Mouse (Mus musculus) myocyte (in vitro differentiated cells): ENCODE results near the gene Hmgb4. TPM values are rescaled to one million over a fixed set of nuclear protein-coding genes. Genes with fewer than 3 reads are reported as not detected.

Experiments used
- H3K27me3 ChIP-seq: one replicate; pipeline ENCODE4 v1.6.1; 2011; ENCODE audit not compliant: control insufficient read depth, insufficient read depth, insufficient read length
- H3K36me3 ChIP-seq: one replicate; pipeline ENCODE4 v1.6.1; 2011; ENCODE audit not compliant: control insufficient read depth, insufficient read depth
- H3K4me2 ChIP-seq: one replicate; pipeline ENCODE4 v1.6.1; 2011; ENCODE audit warnings: low read depth, control low read depth
- H3K4me3 ChIP-seq: one replicate; pipeline ENCODE4 v1.5.1; 2011; ENCODE audit warnings: mild to moderate bottlenecking, control low read depth, moderate library complexity
- H3K79me2 ChIP-seq: one replicate; pipeline ENCODE4 v1.6.1; 2011; ENCODE audit not compliant: control insufficient read depth, insufficient read depth
- H3ac ChIP-seq: one replicate; pipeline ENCODE4 v1.6.1; 2011; ENCODE audit not compliant: control insufficient read depth, insufficient read length
- CEBPB ChIP-seq: IDR thresholded peaks from 2 replicates; pipeline ENCODE4 v1.6.1; 2011; ENCODE audit warnings: mild to moderate bottlenecking, moderate library complexity; ENCODE audit not compliant: poor library complexity, insufficient read depth, severe bottlenecking
- E2F4 ChIP-seq: IDR thresholded peaks from one replicate; pipeline ENCODE4 v1.6.1; 2011; ENCODE audit warnings: mild to moderate bottlenecking, control low read depth, moderate library complexity; ENCODE audit not compliant: insufficient read depth
- MAX ChIP-seq: IDR thresholded peaks from one replicate; pipeline ENCODE4 v1.6.1; 2011; ENCODE audit warnings: low read depth, mild to moderate bottlenecking, control low read depth
- MYOD1 ChIP-seq, 3 experiments: IDR thresholded peaks; one replicate each; pipeline ENCODE4 v1.6.1; 2011; ENCODE audit warnings: control low read depth in 2 of 3, low read depth in 2 of 3, mild to moderate bottlenecking in 2 of 3, moderate library complexity in 1 of 3; ENCODE audit not compliant: insufficient read length in 2 of 3, control insufficient read depth in 1 of 3
- MYOG ChIP-seq, 3 experiments: IDR thresholded peaks; one replicate each; pipeline ENCODE4 v1.6.1; 2011; ENCODE audit warnings: control low read depth in 2 of 3, low read depth in 2 of 3, mild to moderate bottlenecking in 2 of 3; ENCODE audit not compliant: insufficient read length in 2 of 3, control insufficient read depth in 1 of 3, insufficient read depth in 1 of 3
- POLR2A ChIP-seq: IDR thresholded peaks from one replicate; pipeline ENCODE4 v1.6.1; 2011; ENCODE audit warnings: low read depth, mild to moderate bottlenecking, control low read depth, moderate library complexity; ENCODE audit not compliant: insufficient read length
- POLR2AphosphoS2 ChIP-seq: IDR thresholded peaks from one replicate; pipeline ENCODE4 v1.6.1; 2011; ENCODE audit warnings: low read depth, control low read depth; ENCODE audit not compliant: insufficient read length
- REST ChIP-seq: IDR thresholded peaks from one replicate; pipeline ENCODE4 v1.6.1; 2011; ENCODE audit warnings: mild to moderate bottlenecking, control low read depth, moderate library complexity; ENCODE audit not compliant: insufficient read depth, insufficient read length
- SRF ChIP-seq: IDR thresholded peaks from one replicate; pipeline ENCODE4 v1.6.1; 2011; ENCODE audit warnings: low read depth; ENCODE audit not compliant: control insufficient read depth, insufficient read length
- TCF12 ChIP-seq: IDR thresholded peaks from one replicate; pipeline ENCODE4 v1.6.1; 2011; ENCODE audit warnings: mild to moderate bottlenecking, control low read depth; ENCODE audit not compliant: poor library complexity, insufficient read depth, severe bottlenecking
- TCF3 ChIP-seq: IDR thresholded peaks from one replicate; pipeline ENCODE4 v1.6.1; 2011; ENCODE audit warnings: low read depth, control low read depth; ENCODE audit not compliant: insufficient read length
- USF1 ChIP-seq: IDR thresholded peaks from one replicate; pipeline ENCODE4 v1.6.1; 2011; ENCODE audit warnings: low read depth, mild to moderate bottlenecking, control low read depth, moderate library complexity
- polyA plus RNA-seq: library from polyadenylated mRNA; unstranded; fragments of >200 nt; fragmentation: generic; extraction: Trizol; gene quantifications from one replicate; pipeline ENCODE4 v1.2.1, GENCODE M21; 2012; ENCODE audit warnings: missing spikeins

Gene Hmgb4
- polyA plus RNA-seq, 1 experiment: not detected

DNA sequence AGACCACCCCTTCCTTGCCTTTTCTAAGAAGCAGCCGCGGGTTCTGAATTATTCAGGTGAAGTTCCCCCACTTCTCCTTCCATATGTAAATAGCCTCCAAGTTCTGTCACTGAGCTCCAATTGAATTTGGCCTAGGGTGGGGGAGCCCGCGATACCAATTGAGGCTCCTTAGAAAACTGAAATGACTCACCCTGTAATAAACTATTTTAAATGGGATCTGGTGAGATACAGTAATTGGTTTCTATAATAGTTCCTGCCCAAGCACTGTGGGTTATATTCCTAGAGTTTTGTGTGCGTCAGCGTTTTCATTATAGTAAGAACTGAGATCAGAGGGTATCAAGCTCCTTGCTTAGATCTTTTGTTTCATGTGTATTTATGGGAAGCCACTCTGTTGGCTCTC, 14.8 kb upstream of the Hmgb4 start:
- H3ac ChIP-seq: no peak overlapping the region
- TF ChIP-seq USF1 (no peak), TCF3 (no peak), POLR2AphosphoS2 (no peak), REST (no peak), CEBPB (no peak), MYOD1 (IDR thresholded peaks at IDR 0.05; ENCODE audit: control insufficient read depth in 1 of 3, insufficient read length in 2 of 3, low read depth in 2 of 3) (no peak), MAX (no peak), MYOG (IDR thresholded peaks at IDR 0.05; ENCODE audit: control insufficient read depth in 1 of 3, insufficient read depth in 1 of 3, insufficient read length in 2 of 3, low read depth in 2 of 3) (no peak), SRF (no peak), TCF12 (no peak), E2F4 (no peak), POLR2A (no peak)
- no peaks in the 10 kb centered on the region for H3K36me3 ChIP-seq
- no peak overlapping the region for H3K4me3 ChIP-seq
- no peaks in the 10 kb centered on the region for H3K79me2 ChIP-seq
- H3K4me2 ChIP-seq: no peak overlapping the region
- no peaks in the 10 kb centered on the region for H3K27me3 ChIP-seq

DNA sequence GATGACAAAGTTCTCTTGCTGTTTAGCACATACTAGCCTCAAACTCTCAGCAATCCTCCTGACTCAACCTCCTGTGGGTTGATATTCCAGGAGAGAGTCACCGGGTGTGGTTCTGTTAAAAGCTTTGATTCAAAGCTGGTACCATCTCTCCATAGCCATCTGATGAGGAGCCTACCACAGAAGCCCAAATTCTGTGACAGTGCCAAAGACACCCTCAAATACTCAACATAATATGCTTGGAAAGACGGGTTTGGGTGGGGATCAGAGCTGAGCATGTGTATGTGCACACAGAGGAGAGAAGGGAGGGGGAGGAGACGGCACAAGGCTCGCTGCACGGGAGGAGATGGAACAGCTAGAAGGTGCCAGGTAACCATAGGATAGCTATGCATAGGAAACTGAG, 14.4 kb upstream of the Hmgb4 start:
- no peak overlapping the region for H3ac ChIP-seq
- no peak overlapping the region for H3K4me2 ChIP-seq
- H3K79me2 ChIP-seq: no peaks in the 10 kb centered on the region
- no peak overlapping the region for H3K4me3 ChIP-seq
- no peaks in the 10 kb centered on the region for H3K27me3 ChIP-seq
- TF ChIP-seq SRF: no peak
- TF ChIP-seq USF1: no peak
- TF ChIP-seq MYOG (IDR thresholded peaks at IDR 0.05; ENCODE audit: control insufficient read depth in 1 of 3, insufficient read depth in 1 of 3, insufficient read length in 2 of 3, low read depth in 2 of 3): no peak
- TF ChIP-seq E2F4: no peak
- no peaks in the 10 kb centered on the region for H3K36me3 ChIP-seq

DNA sequence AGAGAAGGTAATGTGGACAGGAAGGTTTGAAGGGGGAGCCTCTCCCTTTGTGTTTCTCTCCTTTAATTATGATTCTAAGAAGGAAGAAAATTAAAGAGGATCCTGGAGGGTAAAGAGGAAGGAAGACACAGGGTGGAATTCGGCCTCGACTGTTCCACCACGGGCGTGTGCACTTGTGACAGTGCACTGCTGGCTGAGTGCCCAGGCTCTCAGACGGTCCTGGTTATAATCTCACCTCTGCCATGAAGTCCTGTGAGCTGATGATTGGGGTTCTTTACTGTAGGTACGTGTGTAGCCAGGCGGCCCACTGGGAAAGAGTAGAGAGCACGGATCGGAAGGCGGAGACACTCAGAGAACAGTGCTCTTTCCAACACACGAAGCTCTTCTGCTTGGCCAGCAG, 12.4 kb upstream of the Hmgb4 start:
- no peak overlapping the region for H3ac ChIP-seq
- H3K4me3 ChIP-seq: no peak overlapping the region
- no peaks in the 10 kb centered on the region for H3K36me3 ChIP-seq
- TF ChIP-seq SRF (no peak), TCF12 (no peak), TCF3 (no peak), POLR2A (no peak), CEBPB (no peak), REST (no peak), MYOG (IDR thresholded peaks at IDR 0.05; ENCODE audit: control insufficient read depth in 1 of 3, insufficient read depth in 1 of 3, insufficient read length in 2 of 3, low read depth in 2 of 3) (no peak), USF1 (no peak), MYOD1 (IDR thresholded peaks at IDR 0.05; ENCODE audit: control insufficient read depth in 1 of 3, insufficient read length in 2 of 3, low read depth in 2 of 3) (no peak), MAX (no peak), POLR2AphosphoS2 (no peak), E2F4 (no peak)
- no peaks in the 10 kb centered on the region for H3K79me2 ChIP-seq
- H3K27me3 ChIP-seq: no peaks in the 10 kb centered on the region
- H3K4me2 ChIP-seq: no peak overlapping the region

GRCm38 (mm10) chr4:128272501-128272900, 11.7 kb upstream of the Hmgb4 start:
- no peak for TF ChIP-seq MYOG (IDR thresholded peaks at IDR 0.05; ENCODE audit: control insufficient read depth in 1 of 3, insufficient read depth in 1 of 3, insufficient read length in 2 of 3, low read depth in 2 of 3)
- TF ChIP-seq MYOD1 (IDR thresholded peaks at IDR 0.05; ENCODE audit: control insufficient read depth in 1 of 3, insufficient read length in 2 of 3, low read depth in 2 of 3): no peak
- TF ChIP-seq POLR2AphosphoS2: no peak
- no peak for TF ChIP-seq E2F4
- TF ChIP-seq SRF: no peak
- no peak for TF ChIP-seq USF1
- Histone ChIP-seq H3K27me3 (no peaks in the 10 kb centered on the region), H3K4me3 (no peak overlapping the region), H3ac (no peak overlapping the region), H3K79me2 (no peaks in the 10 kb centered on the region), H3K4me2 (no peak overlapping the region), H3K36me3 (no peaks in the 10 kb centered on the region)

DNA sequence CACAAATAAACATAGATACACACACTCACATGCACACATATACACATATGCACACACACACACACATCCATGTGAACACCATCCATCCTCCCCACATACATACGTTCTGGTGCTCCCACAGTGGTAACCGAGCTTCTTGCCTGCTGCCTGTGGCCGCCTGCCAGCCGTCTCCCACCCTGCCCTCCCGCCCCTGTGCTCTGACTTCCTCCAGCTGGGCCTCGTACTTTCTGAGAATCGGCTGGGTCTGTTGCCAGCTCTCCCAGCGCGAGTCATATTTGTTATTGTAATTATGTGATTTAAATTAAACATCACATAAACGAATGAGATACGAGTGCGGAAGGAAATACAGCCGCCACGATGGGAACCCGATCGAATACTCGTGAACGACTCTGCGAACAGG, 10.2 kb upstream of the Hmgb4 start:
- H3K4me2 ChIP-seq: no peak overlapping the region
- H3ac ChIP-seq: no peak overlapping the region
- TF ChIP-seq USF1: no peak
- no peak for TF ChIP-seq TCF12
- no peak for TF ChIP-seq MYOD1 (IDR thresholded peaks at IDR 0.05; ENCODE audit: control insufficient read depth in 1 of 3, insufficient read length in 2 of 3, low read depth in 2 of 3)
- no peak for TF ChIP-seq E2F4
- TF ChIP-seq MYOG (IDR thresholded peaks at IDR 0.05; ENCODE audit: control insufficient read depth in 1 of 3, insufficient read depth in 1 of 3, insufficient read length in 2 of 3, low read depth in 2 of 3): no peak
- no peak for TF ChIP-seq REST
- no peak for TF ChIP-seq POLR2AphosphoS2
- no peak for TF ChIP-seq MAX
- no peak for TF ChIP-seq CEBPB
- TF ChIP-seq TCF3: no peak
- TF ChIP-seq POLR2A: no peak
- TF ChIP-seq SRF: no peak
- H3K27me3 ChIP-seq: no peaks in the 10 kb centered on the region
- H3K79me2 ChIP-seq: no peaks in the 10 kb centered on the region
- H3K4me3 ChIP-seq: no peak overlapping the region
- no peaks in the 10 kb centered on the region for H3K36me3 ChIP-seq
